Mouse (Mus musculus) fat pad, adult 2 months (tissue): Measurements from ENCODE around the gene Ctsd.

Source experiments
- DNase-seq: peaks from one replicate; pipeline ENCODE4 v3.0.0-alpha.2; 2011; ENCODE audit warnings: low read depth, low spot score; ENCODE audit errors: extremely low read depth

The Ctsd gene

GRCm38 (mm10) chr7:142375261-142375724 lies 12.5 kb downstream of the Ctsd start:
- no peak for DNase-seq

- DNase-seq: no peak
These were observed 13.3 kb downstream of the Ctsd start for GRCm38 (mm10) chr7:142374413-142375015.

- no peak for DNase-seq
These were observed 14.0 kb downstream of the Ctsd start, which contains the start of gene Ifitm10 for GRCm38 (mm10) chr7:142373641-142374412. Gene Ifitm10 (minus strand): TSS chr7:142373753.

- DNase-seq: no peak
These were observed 14.8 kb downstream of the Ctsd start for GRCm38 (mm10) chr7:142373039-142373438.

GRCm38 (mm10) chr7:142371768-142372661 lies 15.8 kb downstream of the Ctsd start:
- DNase-seq: no peak

GRCm38 (mm10) chr7:142371398-142371767 lies 16.5 kb downstream of the Ctsd start:
- DNase-seq: no peak

GRCm38 (mm10) chr7:142370937-142371336 lies 16.9 kb downstream of the Ctsd start:
- DNase-seq: no peak

- DNase-seq: no peak
These were observed 18.0 kb downstream of the Ctsd start for GRCm38 (mm10) chr7:142369820-142370219.

GRCm38 (mm10) chr7:142368856-142369255 lies 19.0 kb downstream of the Ctsd start:
- no peak for DNase-seq

- DNase-seq: no peak
These were observed 24.7 kb downstream of the Ctsd start for GRCm38 (mm10) chr7:142363107-142363506.

GRCm38 (mm10) chr7:142360743-142361142 lies 27.1 kb downstream of the Ctsd start:
- no peak for DNase-seq

GRCm38 (mm10) chr7:142359129-142359528 lies 28.7 kb downstream of the Ctsd start:
- DNase-seq: no peak

GRCm38 (mm10) chr7:142357566-142357965 lies 30.3 kb downstream of the Ctsd start:
- DNase-seq: no peak

GRCm38 (mm10) chr7:142354661-142355233 lies 33.1 kb downstream of the Ctsd start:
- no peak for DNase-seq

- DNase-seq: no peak
These were observed 34.0 kb downstream of the Ctsd start for GRCm38 (mm10) chr7:142353854-142354253.

GRCm38 (mm10) chr7:142351569-142351968 lies 36.3 kb downstream of the Ctsd start:
- DNase-seq: no peak

- DNase-seq: no peak
These were observed 38.4 kb downstream of the Ctsd start for GRCm38 (mm10) chr7:142349308-142349961.

GRCm38 (mm10) chr7:142347542-142347941 lies 40.3 kb downstream of the Ctsd start:
- no peak for DNase-seq

GRCm38 (mm10) chr7:142342247-142342640 lies 45.6 kb downstream of the Ctsd start:
- no peak for DNase-seq

- peak; percentile 87 for DNase-seq
These were observed 46.1 kb downstream of the Ctsd start for GRCm38 (mm10) chr7:142341564-142342246.
